Comparison of ENCODE assay signal across 8 mouse cellular contexts in the genomic region with DNA sequence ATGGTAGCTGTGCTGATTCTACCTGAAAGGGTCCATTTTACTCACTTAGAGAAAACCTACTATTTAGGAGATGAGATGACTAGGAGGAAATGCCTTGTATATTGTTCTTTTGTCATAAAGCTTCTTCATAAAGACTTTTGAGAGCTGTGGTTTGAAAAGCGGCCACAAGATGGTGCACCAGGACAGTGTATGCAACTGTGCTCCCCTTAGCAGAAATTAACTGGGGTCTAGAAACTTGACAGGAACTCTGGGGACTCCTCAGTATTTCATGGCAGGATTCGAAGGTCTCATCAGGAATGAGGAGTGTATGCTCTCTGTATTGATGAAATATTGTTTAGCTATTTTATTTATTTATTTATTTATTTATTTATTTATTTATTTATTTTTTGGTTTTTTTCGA.
DNase-seq lines count a peak whose midpoint lies in the region; ATAC-seq lines count a peak whose summit lies in the region.

No protein-coding gene starts in this region.

- H3K27ac ChIP-seq in kidney, embryonic 15.5 days, result no peak overlapping the region
- no peak overlapping the region for H3K27ac ChIP-seq in forebrain, embryonic 16.5 days (ENCODE audit: low read length)
- no peak overlapping the region for H3K27ac ChIP-seq in limb, embryonic 12.5 days

- H3K4me3 ChIP-seq in kidney, embryonic 15.5 days (replicated peaks), result no peak overlapping the region
- no peak overlapping the region for H3K4me3 ChIP-seq in forebrain, embryonic 16.5 days (replicated peaks; ENCODE audit: low read length)
- H3K4me3 ChIP-seq in limb, embryonic 12.5 days (replicated peaks), result no peak overlapping the region

- WGBS in kidney, embryonic 15.5 days, result 36% methylated on average over 3 of the region's 3 CpGs
- WGBS in forebrain, embryonic 16.5 days, result 37% methylated on average over 3 of the region's 3 CpGs
- WGBS in limb, embryonic 12.5 days, result 43% methylated on average over 3 of the region's 3 CpGs

- no peaks in the 10 kb centered on the region for H3K27me3 ChIP-seq in kidney, embryonic 15.5 days
- H3K27me3 ChIP-seq in forebrain, embryonic 16.5 days (replicated peaks; ENCODE audit: control insufficient read depth, insufficient read depth, low read length), result no peaks in the 10 kb centered on the region
- no peaks in the 10 kb centered on the region for H3K27me3 ChIP-seq in limb, embryonic 12.5 days
- no peaks in the 10 kb centered on the region for H3K27me3 ChIP-seq in splenic B cell, adult 2 months (ENCODE audit: control insufficient read depth, insufficient read depth, low read length, poor library complexity, severe bottlenecking)

- H3K36me3 ChIP-seq in kidney, embryonic 15.5 days, result no peaks in the 10 kb centered on the region
- H3K36me3 ChIP-seq in forebrain, embryonic 16.5 days (ENCODE audit: control insufficient read depth, insufficient read depth), result no peaks in the 10 kb centered on the region
- H3K36me3 ChIP-seq in limb, embryonic 12.5 days, result no peaks in the 10 kb centered on the region
- no peaks in the 10 kb centered on the region for H3K36me3 ChIP-seq in splenic B cell, adult 2 months (ENCODE audit: control insufficient read depth, insufficient read depth, low read length, poor library complexity, severe bottlenecking)

- no peaks in the 10 kb centered on the region for H3K4me1 ChIP-seq in kidney, embryonic 15.5 days
- H3K4me1 ChIP-seq in forebrain, embryonic 16.5 days (replicated peaks; ENCODE audit: control insufficient read depth, insufficient read depth, low read length), result no peaks in the 10 kb centered on the region
- no peaks in the 10 kb centered on the region for H3K4me1 ChIP-seq in limb, embryonic 12.5 days (replicated peaks)

- H3K9me3 ChIP-seq in kidney, embryonic 15.5 days (replicated peaks), result no peaks in the 10 kb centered on the region
- no peaks in the 10 kb centered on the region for H3K9me3 ChIP-seq in forebrain, embryonic 16.5 days (ENCODE audit: control insufficient read depth, low read length)
- no peaks in the 10 kb centered on the region for H3K9me3 ChIP-seq in limb, embryonic 12.5 days

- no peak for ATAC-seq in kidney, embryonic 15.5 days (replicated peaks; ENCODE audit: low FRiP score)
- peak; percentile 75 for ATAC-seq in forebrain, embryonic 16.5 days
- ATAC-seq in limb, embryonic 12.5 days (ENCODE audit: insufficient number of reproducible peaks, insufficient read depth, low FRiP score, low TSS enrichment, low read depth), result peak; percentile 79; the same call in 1 of the 2 replicates
- ATAC-seq in monocyte, adult 5-6 weeks (replicated peaks; ENCODE audit: insufficient number of reproducible peaks, low FRiP score, low TSS enrichment, poor library complexity, severe bottlenecking), result peak; percentile 71; the same call in 1 of the 2 replicates

- peak; percentile 65 for DNase-seq in kidney, adult 18-20 months
- DNase-seq in brain, embryonic 18.5 days (ENCODE audit: low read depth, low spot score), result peak; percentile 34
- peak; percentile 58 for DNase-seq in kidney, adult 9 months
- peak; percentile 85 for DNase-seq in splenic B cell, adult 2 months (ENCODE audit: low read depth, low spot score)

- H3K9ac ChIP-seq in kidney, embryonic 15.5 days, result no peak overlapping the region
- no peak overlapping the region for H3K9ac ChIP-seq in forebrain, embryonic 16.5 days (replicated peaks; ENCODE audit: low read depth, low read length)
- H3K9ac ChIP-seq in limb, embryonic 12.5 days (replicated peaks), result no peak overlapping the region

- no peak overlapping the region for H3K4me2 ChIP-seq in kidney, embryonic 15.5 days
- no peak overlapping the region for H3K4me2 ChIP-seq in forebrain, embryonic 16.5 days (ENCODE audit: low read length)
- H3K4me2 ChIP-seq in limb, embryonic 12.5 days, result no peak overlapping the region

Comparison
In these comparisons a context has a peak if more than half of its experiments do, and no peak if none do; other contexts are left out.
1. DNase-seq: peak in every context shown above with its lines; median percentile 85 in splenic B cell, adult 2 months; 65 in kidney, adult 18-20 months; 58 in kidney, adult 9 months; 34 in brain, embryonic 18.5 days.